Mouse (Mus musculus) heart, embryonic 16.5 days (tissue): ENCODE data around the gene Stk4. TPM values are rescaled to one million over a fixed set of nuclear protein-coding genes. Genes with fewer than 3 reads are reported as not detected.

ENCODE experiments used
- ATAC-seq: fragments of 200-750 bp; cut with Nextera tagmentation; replicated peaks from 2 replicates; pipeline ENCODE4 v1.8.0; 2017; ENCODE audit warnings: moderate number of reproducible peaks; ENCODE audit not compliant: insufficient read depth, low FRiP score; ENCODE audit errors: extremely low read depth
- H3K27ac ChIP-seq: fragments of 300-500 bp; sonication (generic); 2 replicates; pipeline ENCODE4 v1.5.1; 2014; ENCODE audit warnings: mild to moderate bottlenecking, low read length, control low read depth, moderate library complexity
- H3K27me3 ChIP-seq: fragments of 300-500 bp; sonication (generic); 2 replicates; pipeline ENCODE4 v1.6.1; 2014; ENCODE audit warnings: low read length, mixed read lengths; ENCODE audit not compliant: control insufficient read depth, insufficient read depth
- H3K36me3 ChIP-seq: fragments of 300-500 bp; sonication (generic); 2 replicates; pipeline ENCODE4 v1.6.1; 2014; ENCODE audit not compliant: control insufficient read depth, insufficient read depth
- H3K4me1 ChIP-seq: fragments of 300-500 bp; sonication (generic); 2 replicates; pipeline ENCODE4 v1.6.1; 2014; ENCODE audit warnings: low read length, mixed read lengths; ENCODE audit not compliant: control insufficient read depth, insufficient read depth
- H3K4me2 ChIP-seq: fragments of 300-500 bp; sonication (generic); 2 replicates; pipeline ENCODE4 v1.6.1; 2014; ENCODE audit warnings: low read depth, mild to moderate bottlenecking, control low read depth, low read length
- H3K4me3 ChIP-seq: fragments of 300-500 bp; sonication (generic); 2 replicates; pipeline ENCODE4 v1.5.1; 2014; ENCODE audit warnings: mild to moderate bottlenecking, control low read depth, low read length
- H3K9ac ChIP-seq: fragments of 300-500 bp; sonication (generic); 2 replicates; pipeline ENCODE4 v1.6.1; 2014; ENCODE audit warnings: low read length, control low read depth
- H3K9me3 ChIP-seq: fragments of 300-500 bp; sonication (generic); replicated peaks from 2 replicates; pipeline ENCODE4 v1.6.1; 2016; ENCODE audit warnings: low read length; ENCODE audit not compliant: control insufficient read depth
- WGBS: fragments of 180-500 bp; shearing (Covaris S2); extraction: QIAGEN DNeasy Blood & Tissue Kit; methylation state at CpG from one replicate; pipeline ENCODE4 v1.1.7; 2014; 5-methylcytosine and 5-hydroxymethylcytosine counted together
- polyA plus RNA-seq: library from polyadenylated mRNA; unstranded; fragments of >200 nt; fragmentation: Nextera tagmentation; extraction: Ambion mirVana; gene quantifications from 2 replicates; pipeline ENCODE4 v1.2.1, GENCODE M21; 2015

Gene Stk4
- 15.2 and 17.8 TPM in 2 replicates for polyA plus RNA-seq

DNA sequence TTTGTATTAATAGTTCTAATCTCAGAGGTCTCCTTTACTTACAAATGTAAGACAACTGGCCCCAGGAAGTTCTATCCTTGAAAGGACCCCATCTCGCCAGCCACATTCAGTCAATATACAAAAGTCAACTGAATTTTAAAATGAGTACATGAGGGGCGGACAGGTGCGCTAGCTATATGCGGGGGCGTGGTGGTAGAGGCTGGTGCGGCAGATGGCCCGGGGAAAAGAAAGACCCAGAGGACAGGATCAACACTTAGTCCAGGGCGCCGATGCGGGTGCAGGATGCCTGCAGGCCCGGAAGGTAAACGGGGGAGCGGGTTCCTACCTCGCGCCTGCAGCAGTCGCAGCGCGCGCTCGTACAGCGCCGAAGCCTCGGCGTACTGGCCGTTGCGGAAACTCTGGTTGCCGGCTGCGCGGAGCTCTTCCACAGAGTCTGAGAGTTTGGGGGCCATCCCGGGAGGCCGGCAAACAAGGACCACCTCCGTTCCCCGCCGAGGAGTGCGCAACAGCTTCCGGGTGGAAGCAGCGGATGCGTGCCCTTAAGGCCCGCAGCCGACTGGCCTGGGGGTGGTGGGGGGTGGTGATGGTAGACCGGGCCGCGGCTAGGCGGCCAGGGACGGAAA, at the start of gene Stk4:
Stk4 (plus strand) TSS at position 181 of the 623 bp plus-strand sequence.
- Histone ChIP-seq H3K9me3 (no peaks in the 10 kb centered on the region), H3K27me3 (no peaks in the 10 kb centered on the region), H3K36me3 (peaks cover 6% of the 10 kb centered on the region; the same call in 1 of the 2 replicates), H3K27ac (peak within 1 kb of the TSS; percentile 72), H3K4me1 (peaks cover 22% of the 10 kb centered on the region), H3K4me2 (peak within 1 kb of the TSS; percentile 95), H3K4me3 (peak within 1 kb of the TSS; percentile 96), H3K9ac (peak within 1 kb of the TSS; percentile 93)
- under 1% methylated on average over 45 of the region's 45 CpGs for WGBS
- peak; percentile 33 for ATAC-seq

DNA sequence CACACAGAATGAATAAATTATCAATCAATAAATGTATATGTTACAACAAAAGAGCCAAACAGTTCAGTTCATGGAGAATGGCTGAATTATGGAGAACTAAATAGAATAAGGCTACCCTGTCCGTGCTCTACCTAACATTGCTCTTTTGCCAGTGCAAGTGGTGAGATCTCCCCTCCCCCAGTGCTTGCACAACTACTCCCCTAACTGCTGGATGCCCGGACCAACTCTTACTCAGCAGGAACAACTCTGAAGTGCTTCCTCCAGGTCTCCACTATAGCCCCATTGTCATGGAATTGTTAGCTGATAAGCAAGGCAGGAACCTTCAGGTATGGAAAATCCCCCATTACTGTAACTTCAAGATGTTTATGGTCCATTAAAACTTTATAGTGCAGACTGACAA, 48.0 kb upstream of the Stk4 start:
- no peak for ATAC-seq
- Histone ChIP-seq H3K4me1 (no peaks in the 10 kb centered on the region), H3K27me3 (no peaks in the 10 kb centered on the region), H3K9me3 (no peaks in the 10 kb centered on the region), H3K4me3 (no peak overlapping the region), H3K9ac (no peak overlapping the region), H3K4me2 (no peak overlapping the region), H3K27ac (no peak overlapping the region), H3K36me3 (peaks cover 14% of the 10 kb centered on the region; the same call in 1 of the 2 replicates)
- WGBS: 50% methylated on average over 2 of the region's 2 CpGs

DNA sequence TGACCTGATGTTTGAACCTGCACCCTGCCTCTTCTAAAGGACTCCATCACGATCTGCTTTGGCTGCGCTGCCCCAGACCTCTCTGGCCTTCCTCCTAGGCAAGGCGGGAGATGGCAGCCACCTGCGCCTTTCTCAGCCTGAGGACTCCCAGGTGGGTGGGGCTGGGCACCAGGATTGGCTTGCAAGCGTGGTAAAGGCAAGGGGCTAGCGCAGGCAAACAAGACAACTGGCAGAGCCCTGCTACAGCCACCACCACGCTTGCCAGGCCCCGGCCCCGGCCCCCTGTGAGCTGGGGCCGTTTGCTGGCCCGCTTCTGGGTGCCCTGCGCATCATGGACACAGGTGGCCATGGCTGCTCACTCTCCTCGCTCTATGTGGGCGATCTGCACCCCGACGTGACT, 45.0 kb upstream of the Stk4 start, which contains the start of gene Pabpc1l:
Pabpc1l (plus strand) TSS at position 301 of the 400 bp plus-strand sequence.
- no peak for ATAC-seq

DNA sequence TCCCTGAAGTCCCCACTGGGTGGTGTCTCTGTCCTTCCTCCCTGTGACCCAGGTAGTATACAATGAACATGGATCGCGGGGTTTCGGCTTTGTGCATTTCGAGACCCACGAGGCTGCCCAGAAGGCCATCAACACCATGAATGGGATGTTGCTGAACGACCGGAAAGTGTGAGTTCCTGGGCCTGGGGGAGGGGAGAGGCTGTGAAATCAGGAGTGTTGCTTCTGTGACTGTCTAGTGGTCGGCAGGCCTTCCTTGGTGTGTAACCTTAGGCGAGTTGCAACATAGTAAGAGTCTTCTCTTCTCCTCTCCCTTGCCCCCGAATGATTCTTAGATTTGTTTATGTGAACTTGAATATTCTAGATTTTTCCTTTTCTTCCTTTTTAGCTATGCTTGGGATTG, 39.0 kb upstream of the Stk4 start:
- WGBS: 68% methylated on average over 10 of the region's 10 CpGs
- Histone ChIP-seq H3K27ac (no peak overlapping the region), H3K9ac (no peak overlapping the region), H3K27me3 (no peaks in the 10 kb centered on the region), H3K36me3 (no peaks in the 10 kb centered on the region), H3K4me2 (no peak overlapping the region), H3K4me3 (no peak overlapping the region), H3K4me1 (peaks cover 6% of the 10 kb centered on the region), H3K9me3 (0 out of 2 replicates have a peak, but pooled peaks cover 3% of the 10 kb centered on the region)
- no peak for ATAC-seq

More for the DNA sequence above, 45.0 kb upstream of the Stk4 start, which contains the start of gene Pabpc1l:
- no peak within 1 kb of the TSS for H3K4me2 ChIP-seq
- 83% methylated on average over 16 of the region's 16 CpGs for WGBS
- no peaks in the 10 kb centered on the region for H3K27me3 ChIP-seq
- no peaks in the 10 kb centered on the region for H3K9me3 ChIP-seq
- no peak within 1 kb of the TSS for H3K4me3 ChIP-seq
- H3K36me3 ChIP-seq: peaks cover under 1% of the 10 kb centered on the region; the same call in 1 of the 2 replicates
- peaks cover 6% of the 10 kb centered on the region for H3K4me1 ChIP-seq
- no peak within 1 kb of the TSS for H3K27ac ChIP-seq
- H3K9ac ChIP-seq: no peak within 1 kb of the TSS

DNA sequence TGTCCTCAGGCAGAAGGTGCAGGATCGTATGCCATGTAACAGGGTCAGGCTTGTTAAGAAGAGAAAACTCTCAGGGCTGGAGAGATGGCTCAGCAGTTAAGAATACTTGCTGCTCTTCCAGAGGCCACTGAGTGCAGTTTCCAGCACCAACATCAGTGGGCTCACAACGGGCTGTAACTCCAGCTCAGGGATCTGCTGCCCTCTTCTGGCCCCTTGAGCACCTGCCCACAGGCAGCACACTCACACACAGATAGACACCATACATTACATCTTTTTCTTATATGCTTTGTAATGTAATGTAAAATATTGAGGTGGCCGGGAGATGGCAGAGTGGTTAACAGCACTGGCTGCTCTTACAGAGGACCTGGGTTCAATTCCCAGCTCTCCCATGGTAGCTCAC, 37.1 kb upstream of the Stk4 start:
- Histone ChIP-seq H3K27ac (no peak overlapping the region), H3K36me3 (no peaks in the 10 kb centered on the region), H3K9ac (no peak overlapping the region), H3K4me2 (no peak overlapping the region), H3K4me1 (peaks cover 4% of the 10 kb centered on the region; the same call in 1 of the 2 replicates), H3K9me3 (0 out of 2 replicates have a peak, but pooled peaks cover 3% of the 10 kb centered on the region), H3K27me3 (no peaks in the 10 kb centered on the region), H3K4me3 (no peak overlapping the region)
- no peak for ATAC-seq
- 93% methylated on average over 3 of the region's 3 CpGs for WGBS

DNA sequence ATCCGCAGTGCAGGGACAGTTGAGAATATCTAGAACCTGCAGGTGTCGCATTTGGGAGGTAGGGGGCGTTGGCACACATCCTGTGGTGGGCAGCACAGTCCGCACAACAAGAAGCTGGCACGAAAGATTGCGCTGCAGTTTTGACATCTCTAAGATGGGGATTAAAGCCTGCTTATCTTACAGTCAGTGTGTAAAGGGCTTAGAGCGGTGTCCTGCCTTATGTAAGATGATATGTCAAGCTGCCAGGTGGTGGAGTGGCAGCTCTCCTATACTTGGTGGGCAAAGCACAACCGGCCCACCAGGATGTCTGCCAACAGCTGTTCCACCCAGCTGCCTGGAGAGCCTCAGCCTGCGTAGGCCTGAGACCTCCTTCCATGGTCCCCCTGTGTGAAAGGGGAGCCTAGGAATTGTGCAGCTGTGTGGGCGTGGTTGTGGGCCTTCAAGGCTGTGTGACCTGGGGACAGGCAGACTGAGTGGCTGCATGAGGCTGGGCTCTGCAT, 33.6 kb upstream of the Stk4 start:
- Histone ChIP-seq H3K36me3 (no peaks in the 10 kb centered on the region), H3K27me3 (no peaks in the 10 kb centered on the region), H3K9ac (no peak overlapping the region), H3K9me3 (0 out of 2 replicates have a peak, but pooled peaks cover 3% of the 10 kb centered on the region), H3K4me3 (no peak overlapping the region), H3K27ac (no peak overlapping the region), H3K4me1 (peaks cover 4% of the 10 kb centered on the region; the same call in 1 of the 2 replicates), H3K4me2 (no peak overlapping the region)
- 23% methylated on average over 10 of the region's 10 CpGs for WGBS
- ATAC-seq: peak; percentile 81

DNA sequence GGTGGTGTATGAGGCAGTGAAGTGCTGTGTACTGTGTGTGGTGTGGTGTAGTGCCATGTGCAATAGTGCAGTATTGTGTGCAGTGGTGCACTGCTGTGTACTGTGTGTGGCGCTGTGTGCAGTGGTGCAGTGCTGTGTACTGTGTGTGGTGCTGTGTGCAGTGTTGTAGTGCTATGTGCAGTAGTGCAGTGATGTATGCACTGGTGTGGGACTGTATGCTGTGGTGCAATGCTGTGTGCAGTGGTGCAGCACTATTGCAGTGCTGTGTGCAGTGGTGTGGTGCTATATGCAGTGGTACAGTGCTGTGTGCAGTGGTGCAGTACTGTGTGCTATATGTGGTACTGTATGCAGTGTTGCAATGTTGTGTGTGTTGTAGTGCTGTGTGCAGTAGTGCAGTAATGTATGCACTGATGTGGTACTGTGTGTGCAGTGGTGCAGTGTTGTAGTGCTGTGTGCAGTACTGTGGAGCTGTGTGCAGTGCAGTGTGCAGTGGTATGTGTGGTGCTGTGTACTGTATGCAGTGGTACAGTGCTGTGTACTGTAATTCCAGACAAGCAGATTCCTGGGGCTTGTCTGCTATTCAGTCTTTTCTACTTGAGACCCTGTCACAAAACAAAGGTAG, 31.6 kb upstream of the Stk4 start:
- 91% methylated on average over 1 of the region's 1 CpGs for WGBS
- ATAC-seq: no peak
- H3K4me1 ChIP-seq: peaks cover 4% of the 10 kb centered on the region; the same call in 1 of the 2 replicates

DNA sequence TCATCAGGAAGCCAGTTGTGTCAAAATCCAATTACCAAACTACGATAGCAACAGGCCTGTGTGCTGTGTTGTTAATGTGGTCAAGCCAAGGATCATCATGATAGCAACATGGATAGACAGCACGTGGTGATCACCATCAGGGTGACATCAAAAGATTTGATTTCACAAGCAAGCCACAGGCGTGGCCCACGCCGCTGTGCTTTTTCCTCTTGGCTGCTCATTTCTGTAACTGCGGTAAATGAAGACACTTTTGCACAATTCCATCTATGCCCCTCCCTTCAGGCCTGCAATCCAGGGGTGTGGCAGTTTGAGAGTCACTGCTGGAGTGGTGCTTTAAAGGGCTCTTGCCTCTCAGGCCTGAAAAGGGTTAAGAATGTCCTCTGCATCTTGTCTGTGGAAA, 29.2 kb upstream of the Stk4 start:
- H3K27me3 ChIP-seq: peaks cover 4% of the 10 kb centered on the region; the same call in 1 of the 2 replicates
- H3K4me2 ChIP-seq: no peak overlapping the region
- H3K4me3 ChIP-seq: no peak overlapping the region
- H3K4me1 ChIP-seq: peaks cover 4% of the 10 kb centered on the region; the same call in 1 of the 2 replicates
- no peak overlapping the region for H3K27ac ChIP-seq
- 83% methylated on average over 6 of the region's 6 CpGs for WGBS
- H3K36me3 ChIP-seq: no peaks in the 10 kb centered on the region
- ATAC-seq: no peak
- no peaks in the 10 kb centered on the region for H3K9me3 ChIP-seq
- H3K9ac ChIP-seq: no peak overlapping the region

More for the DNA sequence above, 31.6 kb upstream of the Stk4 start:
- Histone ChIP-seq H3K4me3 (no peak overlapping the region), H3K27me3 (no peaks in the 10 kb centered on the region), H3K9me3 (no peaks in the 10 kb centered on the region), H3K36me3 (no peaks in the 10 kb centered on the region), H3K9ac (no peak overlapping the region), H3K27ac (no peak overlapping the region), H3K4me2 (no peak overlapping the region)

DNA sequence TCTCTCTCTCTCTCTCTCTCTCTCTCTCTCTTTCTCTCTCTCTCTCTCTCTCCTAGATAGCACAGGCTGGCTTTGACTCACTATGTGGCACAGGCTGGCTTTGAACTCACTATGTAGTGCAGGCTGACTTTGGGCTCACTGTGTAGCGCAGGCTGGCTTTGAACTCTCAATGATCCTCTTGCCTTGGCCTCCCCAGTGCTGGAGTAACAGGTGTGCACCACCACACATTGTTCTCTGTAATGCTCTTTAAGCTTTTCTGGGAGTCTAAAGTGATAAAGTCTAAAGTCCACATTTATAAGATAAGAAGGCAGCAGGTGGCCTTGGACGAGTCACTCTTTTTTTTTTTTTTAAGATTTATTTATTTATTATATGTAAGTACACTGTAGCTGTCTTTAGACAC, 28.6 kb upstream of the Stk4 start:
- Histone ChIP-seq H3K4me2 (no peak overlapping the region), H3K27me3 (peaks cover 4% of the 10 kb centered on the region; the same call in 1 of the 2 replicates), H3K36me3 (no peaks in the 10 kb centered on the region), H3K27ac (no peak overlapping the region), H3K4me1 (peaks cover 4% of the 10 kb centered on the region; the same call in 1 of the 2 replicates), H3K9me3 (no peaks in the 10 kb centered on the region), H3K9ac (no peak overlapping the region), H3K4me3 (no peak overlapping the region)
- 74% methylated on average over 2 of the region's 2 CpGs for WGBS
- ATAC-seq: no peak
